Mouse (Mus musculus) lung, postnatal 0 days (tissue): Measurements from ENCODE around the gene Thegl.

Experiments used
- CTCF ChIP-seq: IDR thresholded peaks from 2 replicates; pipeline ENCODE4 v1.5.1; 2016; ENCODE audit warnings: antibody characterized with exemption, mild to moderate bottlenecking
- EP300 ChIP-seq: IDR thresholded peaks from 2 replicates; pipeline ENCODE4 v1.6.1; 2016; ENCODE audit warnings: antibody characterized with exemption, mild to moderate bottlenecking, control low read depth

GRCm38 (mm10) chr5:77092531-77092930 lies 76.7 kb downstream of the Thegl start:
- TF ChIP-seq CTCF (no peak), EP300 (no peak)
